Mouse (Mus musculus): ENCODE results near the gene 2810459M11Rik.
"Not testable (repeated sequence)": the region's sequence is repeated elsewhere in the genome, so short reads cannot be mapped to it uniquely, and the experiment has no call there.

Gene 2810459M11Rik

DNA sequence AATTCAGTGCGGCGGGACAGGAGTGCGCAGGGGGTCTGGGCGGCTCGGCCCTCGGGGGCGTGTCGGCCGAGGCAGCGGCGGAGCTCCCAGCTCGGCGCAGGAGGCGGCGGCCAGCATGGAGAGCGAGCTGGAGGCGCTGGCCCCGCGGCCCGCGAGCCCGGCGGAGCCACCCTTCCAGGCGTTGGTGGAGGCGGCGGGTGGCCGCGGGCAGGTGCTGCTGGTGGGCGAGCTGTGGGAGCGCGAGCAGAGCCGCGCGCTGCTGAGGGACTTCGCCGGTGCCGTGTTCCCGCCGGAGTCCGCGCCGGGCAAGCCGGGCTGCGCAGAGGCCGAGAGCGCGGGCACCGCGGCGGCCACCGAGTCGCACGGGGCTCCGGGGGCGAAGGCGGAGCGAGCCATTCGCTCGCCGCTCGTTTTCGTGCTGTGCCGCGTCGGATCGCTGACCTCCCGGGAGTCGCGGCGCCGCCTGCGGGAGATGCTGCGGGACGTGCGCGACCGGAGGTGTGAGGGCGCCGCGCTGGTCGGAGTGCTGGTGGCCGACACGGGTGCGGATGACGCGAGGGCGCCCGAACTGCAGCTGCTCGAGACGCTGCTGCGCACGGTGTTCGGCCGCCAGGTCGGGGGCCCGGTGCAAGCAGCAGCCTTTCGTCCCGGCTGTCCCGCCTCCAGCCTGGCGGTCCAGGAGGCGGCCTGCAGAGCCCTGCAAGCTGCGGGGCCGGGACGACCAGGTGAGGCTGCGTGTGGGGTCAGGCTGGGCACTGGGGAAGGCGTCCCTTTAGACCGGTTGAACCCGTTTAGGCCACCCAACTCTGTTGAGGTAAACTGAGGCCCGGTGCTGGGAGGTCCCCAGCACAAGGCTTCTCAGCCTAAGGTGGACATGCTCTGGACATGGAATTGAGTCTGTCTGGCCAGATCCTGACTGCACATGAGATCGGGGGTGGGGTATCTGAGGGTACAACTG, at the start of gene 2810459M11Rik:
Gene 2810459M11Rik, plus strand, starts transcription at position 16 of the 958 bp plus-strand sequence.
- no peak for DNase-seq (ENCODE audit: low read depth, low spot score)

- DNase-seq (ENCODE audit: low read depth, low spot score) = no peak
These were observed 48.4 kb upstream of the 2810459M11Rik start for GRCm38 (mm10) chr1:85997221-85997620.

- DNase-seq (ENCODE audit: low read depth, low spot score) = peak; percentile 32
These were observed 47.7 kb upstream of the 2810459M11Rik start for GRCm38 (mm10) chr1:85998012-85998411.

- no peak for DNase-seq (ENCODE audit: low read depth, low spot score)
These were observed 45.7 kb upstream of the 2810459M11Rik start for GRCm38 (mm10) chr1:85999853-86000570.

- no peak for DNase-seq (ENCODE audit: low read depth, low spot score)
These were observed 40.1 kb upstream of the 2810459M11Rik start for GRCm38 (mm10) chr1:86005540-86005939.

GRCm38 (mm10) chr1:86006040-86006439, 39.6 kb upstream of the 2810459M11Rik start:
- no peak for DNase-seq (ENCODE audit: low read depth, low spot score)

DNA sequence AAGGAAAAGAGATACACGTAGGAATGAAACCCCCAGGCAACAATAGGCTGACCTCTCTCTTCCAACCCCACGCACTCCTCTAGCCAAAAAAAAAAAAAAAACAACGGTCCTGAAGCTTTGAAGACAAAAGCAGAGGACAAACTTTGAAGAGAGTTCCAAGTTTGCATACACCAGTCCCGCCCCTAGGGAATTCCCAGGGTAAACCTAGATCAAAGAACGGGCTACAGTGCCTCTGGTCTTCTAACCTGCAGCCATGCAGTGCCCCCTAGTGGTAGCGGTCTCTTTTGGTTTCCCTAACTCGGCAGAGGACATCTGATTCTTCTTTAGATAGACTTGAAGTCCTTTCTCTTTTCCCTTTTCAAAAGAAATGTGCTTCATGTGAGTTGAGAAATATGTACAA, 37.9 kb upstream of the 2810459M11Rik start:
- DNase-seq (ENCODE audit: low read depth, low spot score) = peak; percentile 86

DNA sequence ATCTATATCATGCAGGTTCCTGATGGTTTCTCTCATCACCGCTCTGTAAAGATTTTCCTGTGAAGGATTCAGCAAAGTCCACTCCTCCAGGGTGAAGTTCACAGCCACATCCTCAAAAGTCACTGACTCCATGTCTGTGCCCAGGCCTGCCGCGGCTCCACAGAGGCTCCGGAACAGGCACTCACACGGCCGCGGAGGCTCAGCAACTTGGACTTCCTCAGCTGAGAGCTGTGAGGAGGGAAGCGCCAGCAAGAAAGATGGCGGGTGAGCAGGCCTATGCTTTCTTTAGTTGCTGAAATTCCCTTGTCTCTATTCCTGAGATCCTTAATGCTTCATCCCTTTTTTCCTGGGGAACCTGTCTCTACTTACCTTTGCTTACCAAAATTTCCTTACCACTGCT, 29.9 kb upstream of the 2810459M11Rik start:
- DNase-seq (ENCODE audit: low read depth, low spot score) = not testable (repeated sequence)

- no peak for DNase-seq (ENCODE audit: low read depth, low spot score)
These were observed 29.1 kb upstream of the 2810459M11Rik start, which contains the start of gene Spata3 for GRCm38 (mm10) chr1:86016516-86016915. Gene Spata3, plus strand, starts transcription at chr1:86016816.

- DNase-seq (ENCODE audit: low read depth, low spot score) = no peak
These were observed 27.2 kb upstream of the 2810459M11Rik start for GRCm38 (mm10) chr1:86018235-86019055.

DNA sequence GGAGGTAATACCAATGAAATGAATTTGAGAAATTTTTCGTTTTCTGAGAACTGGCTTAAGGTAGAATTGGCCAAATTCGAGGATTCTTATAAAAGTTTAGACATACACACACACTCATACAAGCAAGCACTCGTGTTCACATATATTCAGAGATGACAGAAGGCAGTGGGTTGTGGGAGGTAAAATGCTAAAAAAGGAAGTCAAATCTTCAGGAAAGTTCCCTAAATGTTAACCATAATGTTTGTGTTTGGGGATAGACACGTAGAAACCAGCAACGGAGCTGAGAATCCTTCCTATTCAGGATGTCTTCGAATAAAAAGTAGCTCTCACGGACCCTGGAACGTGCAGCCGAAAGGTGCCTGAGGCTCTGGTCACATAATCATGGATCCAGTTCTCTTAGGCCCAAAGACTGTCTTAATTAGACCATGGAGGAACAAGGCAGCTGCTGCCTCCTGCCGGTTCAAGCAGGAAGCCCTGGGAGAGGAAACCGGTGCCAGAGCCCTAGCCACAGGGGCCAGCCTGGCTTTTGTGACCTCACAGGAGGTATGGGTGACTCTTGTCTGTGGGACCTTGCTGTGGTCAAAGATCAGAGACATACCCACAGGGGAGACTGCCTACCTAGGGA, 24.2 kb upstream of the 2810459M11Rik start:
- DNase-seq (ENCODE audit: low read depth, low spot score) = peak; percentile 18

GRCm38 (mm10) chr1:86032273-86032987, 13.2 kb upstream of the 2810459M11Rik start:
- DNase-seq (ENCODE audit: low read depth, low spot score) = no peak

GRCm38 (mm10) chr1:86038191-86038951, 7.3 kb upstream of the 2810459M11Rik start:
- DNase-seq (ENCODE audit: low read depth, low spot score) = no peak

- no peak for DNase-seq (ENCODE audit: low read depth, low spot score)
These were observed 5.5 kb upstream of the 2810459M11Rik start for GRCm38 (mm10) chr1:86040131-86040530.

- DNase-seq (ENCODE audit: low read depth, low spot score) = no peak
These were observed 4.8 kb upstream of the 2810459M11Rik start for GRCm38 (mm10) chr1:86040817-86041216.

DNA sequence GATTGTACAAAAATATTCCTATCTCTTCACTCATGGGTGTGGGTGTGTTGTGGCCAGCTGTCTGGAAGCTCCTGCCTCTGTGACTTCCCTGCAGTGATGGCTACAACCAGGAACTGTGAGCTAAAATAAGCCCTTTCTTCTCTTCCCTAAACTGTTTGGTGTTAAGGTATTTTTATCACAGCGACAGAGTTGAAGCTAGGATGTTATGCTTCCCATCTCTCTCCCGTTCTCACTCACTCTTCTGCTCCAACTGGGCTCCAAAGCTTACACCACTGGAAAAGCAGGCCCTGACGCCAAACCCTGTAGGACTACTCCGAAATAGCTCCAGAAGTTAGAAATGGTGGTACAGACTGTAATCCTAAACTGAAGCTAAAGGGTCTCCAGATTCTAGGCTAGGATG, 607 bp upstream of the 2810459M11Rik start:
- DNase-seq (ENCODE audit: low read depth, low spot score) = no peak

DNA sequence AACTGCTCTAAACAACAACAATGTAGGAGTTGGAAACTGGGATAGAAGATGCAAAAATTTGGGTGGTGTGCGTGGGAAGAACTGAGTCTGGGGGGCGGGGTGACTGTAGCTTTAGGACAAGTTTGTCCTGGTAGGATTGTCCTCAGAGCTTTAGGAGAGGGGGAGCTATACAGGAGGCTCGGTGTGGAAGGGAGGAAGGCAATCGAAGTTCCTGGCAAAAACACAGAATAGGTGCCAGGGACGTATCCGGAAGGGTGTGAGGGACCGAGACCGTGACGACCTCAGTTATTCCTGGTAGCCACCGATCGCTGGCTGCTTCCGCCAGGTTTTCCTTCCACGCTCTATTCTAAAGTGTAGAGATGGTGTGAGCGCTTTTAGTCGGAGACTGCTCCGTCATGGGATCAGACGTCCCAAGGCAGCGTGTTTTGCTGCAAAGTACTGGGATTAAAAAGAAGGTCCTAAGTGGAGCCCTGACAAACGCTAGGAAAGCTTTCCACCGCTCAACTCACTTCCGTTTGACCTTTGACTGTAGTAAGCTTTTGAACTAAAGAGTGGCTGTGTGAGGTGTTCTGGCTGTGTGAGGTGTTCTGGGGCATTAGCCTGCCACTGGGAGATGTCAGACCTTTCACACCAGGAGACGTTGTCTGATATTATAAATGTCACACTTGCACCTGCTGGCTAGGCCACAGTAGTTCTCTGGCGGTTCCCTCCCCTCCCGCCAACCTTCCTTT, 1.3 kb downstream of the 2810459M11Rik start:
- no peak for DNase-seq (ENCODE audit: low read depth, low spot score)

GRCm38 (mm10) chr1:86048231-86048630, 2.6 kb downstream of the 2810459M11Rik start:
- DNase-seq (ENCODE audit: low read depth, low spot score) = no peak

DNA sequence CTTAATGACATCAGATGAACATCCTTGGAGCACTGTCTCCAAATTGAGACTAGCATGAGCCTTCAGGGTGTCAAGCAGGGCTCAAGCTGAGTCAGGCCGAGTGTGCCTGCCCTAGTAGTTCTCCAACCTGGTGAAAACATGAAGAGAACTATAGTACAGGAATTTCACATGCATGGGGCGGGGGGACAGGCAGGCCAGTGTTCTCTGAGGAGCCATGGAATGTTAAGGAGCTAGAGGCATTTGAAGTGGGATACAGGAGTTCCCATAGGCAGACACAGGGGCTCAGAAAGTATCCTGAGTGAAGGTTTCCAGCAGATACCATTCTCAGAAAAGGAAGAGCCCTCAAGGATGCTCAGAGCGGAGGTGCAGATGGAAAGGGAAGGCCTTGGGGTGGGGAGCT, 3.1 kb downstream of the 2810459M11Rik start:
- DNase-seq (ENCODE audit: low read depth, low spot score) = no peak
